Mouse (Mus musculus) forelimb bud, embryonic 11.5 days (tissue): ENCODE data around the gene Amz1.
A peak's percentile ranks its signal among the peaks of the same experiment; 100 is the strongest.

Experiments used
- DNase-seq: peaks from one replicate; pipeline ENCODE4 v3.0.0-alpha.2; 2012; ENCODE audit warnings: low read depth, low spot score

Amz1 gene

GRCm38 (mm10) chr5:140726062-140726839, 2.3 kb downstream of the Amz1 start:
- DNase-seq: no peak

GRCm38 (mm10) chr5:140726946-140727740, 3.2 kb downstream of the Amz1 start:
- no peak for DNase-seq

- DNase-seq: no peak
Observed at GRCm38 (mm10) chr5:140731040-140731797, 7.3 kb downstream of the Amz1 start.

GRCm38 (mm10) chr5:140732195-140732594, 8.3 kb downstream of the Amz1 start:
- DNase-seq: no peak

GRCm38 (mm10) chr5:140733336-140733735, 9.4 kb downstream of the Amz1 start:
- DNase-seq: no peak

- DNase-seq: peak; percentile 20
Observed at GRCm38 (mm10) chr5:140735297-140735696, 11.4 kb downstream of the Amz1 start.

- no peak for DNase-seq
Observed at GRCm38 (mm10) chr5:140736166-140736565, 12.2 kb downstream of the Amz1 start.

- DNase-seq: no peak
Observed at GRCm38 (mm10) chr5:140739813-140740212, 15.9 kb downstream of the Amz1 start.

GRCm38 (mm10) chr5:140741040-140741439, 17.1 kb downstream of the Amz1 start:
- DNase-seq: no peak

GRCm38 (mm10) chr5:140741877-140742276, 17.9 kb downstream of the Amz1 start:
- DNase-seq: no peak

- no peak for DNase-seq
Observed at GRCm38 (mm10) chr5:140743706-140744131, 19.8 kb downstream of the Amz1 start.

GRCm38 (mm10) chr5:140748425-140748824, 24.5 kb downstream of the Amz1 start:
- no peak for DNase-seq

GRCm38 (mm10) chr5:140749062-140749875, 25.3 kb downstream of the Amz1 start:
- peak; percentile 81 for DNase-seq

GRCm38 (mm10) chr5:140750925-140751324, 27.0 kb downstream of the Amz1 start:
- peak; percentile 25 for DNase-seq

GRCm38 (mm10) chr5:140752041-140752440, 28.1 kb downstream of the Amz1 start:
- no peak for DNase-seq

GRCm38 (mm10) chr5:140752639-140753038, 28.7 kb downstream of the Amz1 start:
- DNase-seq: no peak

GRCm38 (mm10) chr5:140753223-140753622, 29.3 kb downstream of the Amz1 start:
- no peak for DNase-seq

GRCm38 (mm10) chr5:140758864-140759263, 34.9 kb downstream of the Amz1 start:
- no peak for DNase-seq

- DNase-seq: no peak
Observed at GRCm38 (mm10) chr5:140762540-140762939, 38.6 kb downstream of the Amz1 start.

- no peak for DNase-seq
Observed at GRCm38 (mm10) chr5:140764921-140765613, 41.1 kb downstream of the Amz1 start.

- no peak for DNase-seq
Observed at GRCm38 (mm10) chr5:140766566-140766965, 42.6 kb downstream of the Amz1 start.
